Mouse (Mus musculus): ENCODE measurements around the gene Adamtsl1. TPM values are rescaled to one million over a fixed set of nuclear protein-coding genes. Genes with fewer than 3 reads are reported as not detected.

Adamtsl1 gene
- polyA plus RNA-seq, 1 experiment from 2014 or later = 3.1 TPM

DNA sequence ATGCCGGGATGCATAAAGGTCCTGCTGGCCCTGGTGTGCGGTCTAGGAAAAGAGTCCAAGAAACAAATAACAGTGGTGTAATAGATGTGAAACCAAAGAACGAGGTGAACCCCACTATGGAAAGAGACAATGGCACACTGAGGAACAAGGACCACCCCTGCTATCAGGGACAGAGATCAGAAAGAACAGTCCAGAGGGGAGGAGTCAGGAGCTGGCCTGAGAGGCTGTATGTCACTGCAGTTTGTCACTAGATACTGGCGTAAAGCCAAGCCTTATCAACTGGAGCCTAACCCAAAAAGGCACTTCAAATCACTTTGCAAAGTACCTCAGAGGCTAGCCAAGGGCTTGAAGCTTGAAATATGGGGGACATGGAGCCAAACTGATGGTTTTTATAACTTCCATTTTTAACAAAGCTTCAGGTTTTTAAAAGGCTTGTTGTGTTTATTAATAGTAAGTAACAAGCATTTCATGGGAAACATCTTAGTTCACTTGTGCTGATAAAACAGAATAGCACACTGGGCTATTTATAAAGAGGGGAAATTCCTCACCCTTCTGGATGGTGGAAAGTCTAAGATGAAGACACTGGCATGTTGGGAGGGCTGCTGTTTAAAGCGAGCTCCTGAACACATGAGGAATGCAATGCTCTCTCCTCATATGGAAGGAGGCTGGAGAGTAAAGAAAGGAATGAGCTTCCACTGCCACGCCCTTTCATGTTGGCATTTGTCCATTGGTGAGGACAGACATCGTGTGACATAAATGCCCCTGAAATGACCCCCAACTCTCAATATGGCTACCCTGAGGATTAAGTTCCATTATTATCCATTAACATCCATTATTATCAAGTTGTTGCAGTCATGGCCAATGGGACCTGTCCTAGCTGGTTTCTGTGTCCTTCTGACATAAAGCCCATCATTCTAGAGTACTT, 797.1 kb downstream of the Adamtsl1 start:
- no peak for TF ChIP-seq CTCF (IDR thresholded peaks at IDR 0.05; ENCODE audit: low read depth)
- ATAC-seq = no peak
- Histone ChIP-seq H3K4me3 (ENCODE audit: low read depth, low read length) (no peak overlapping the region), H3K27me3 (replicated peaks; ENCODE audit: control insufficient read depth, insufficient read depth, low read length) (no peaks in the 10 kb centered on the region), H3K36me3 (ENCODE audit: control insufficient read depth, insufficient read depth) (no peaks in the 10 kb centered on the region), H3K9ac (ENCODE audit: low read depth, low read length) (no peak overlapping the region), H3K9me3 (ENCODE audit: control insufficient read depth) (no peaks in the 10 kb centered on the region), H3K4me2 (replicated peaks; ENCODE audit: low read depth) (no peak overlapping the region), H3K27ac (ENCODE audit: low read depth, low read length) (no peak overlapping the region), H3K4me1 (replicated peaks; ENCODE audit: control insufficient read depth, insufficient read depth, low read length) (no peaks in the 10 kb centered on the region)
- WGBS = 67% methylated on average over 7 of the region's 7 CpGs

DNA sequence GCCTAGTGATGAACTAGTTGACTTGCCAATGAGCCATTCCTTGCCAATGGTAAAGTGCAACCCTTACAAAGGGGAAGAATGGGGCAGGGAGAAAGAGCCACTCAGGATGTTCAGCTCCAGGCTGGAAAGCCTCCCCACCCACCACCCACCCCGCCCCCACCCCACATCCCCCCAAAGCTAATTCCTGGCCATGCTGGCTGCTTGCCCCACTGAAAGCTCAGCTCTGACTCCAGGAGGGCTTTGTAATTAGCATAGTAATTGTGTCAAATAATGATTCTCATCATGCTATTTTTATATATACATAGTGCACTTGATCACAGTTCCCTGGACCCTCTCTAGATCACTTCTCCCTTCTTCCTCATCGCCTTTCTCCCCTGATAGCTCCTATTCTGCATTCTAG, 798.4 kb downstream of the Adamtsl1 start:
- TF ChIP-seq CTCF (IDR thresholded peaks at IDR 0.05; ENCODE audit: low read depth) = no peak
- no peaks in the 10 kb centered on the region for H3K9me3 ChIP-seq (ENCODE audit: control insufficient read depth)

DNA sequence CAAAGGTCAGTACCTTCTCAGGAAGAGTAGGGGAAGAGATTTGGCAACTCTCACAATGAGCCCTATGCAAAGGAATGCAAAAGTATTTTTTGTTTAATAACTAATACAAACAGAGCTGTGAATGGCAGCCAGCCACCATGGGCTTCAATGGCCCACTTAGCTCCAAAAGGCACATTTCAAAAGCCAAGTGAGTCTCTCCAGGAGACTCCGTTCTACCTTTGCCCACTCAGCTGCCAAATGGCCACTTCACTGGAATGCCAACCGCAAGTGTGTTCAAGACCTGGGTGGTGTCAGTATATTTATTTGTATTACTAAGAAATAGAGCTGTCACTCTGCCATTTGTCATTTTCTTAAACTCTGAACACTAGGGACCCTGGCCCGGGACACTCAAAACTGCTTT, 800.5 kb downstream of the Adamtsl1 start:
- WGBS = 74% methylated on average over 3 of the region's 3 CpGs

More for the DNA sequence above, 798.4 kb downstream of the Adamtsl1 start:
- Histone ChIP-seq H3K4me2 (replicated peaks; ENCODE audit: low read depth) (no peak overlapping the region), H3K27me3 (replicated peaks; ENCODE audit: control insufficient read depth, insufficient read depth, low read length) (no peaks in the 10 kb centered on the region), H3K4me3 (ENCODE audit: low read depth, low read length) (no peak overlapping the region), H3K27ac (ENCODE audit: low read depth, low read length) (no peak overlapping the region), H3K4me1 (replicated peaks; ENCODE audit: control insufficient read depth, insufficient read depth, low read length) (no peaks in the 10 kb centered on the region), H3K9ac (ENCODE audit: low read depth, low read length) (no peak overlapping the region), H3K36me3 (ENCODE audit: control insufficient read depth, insufficient read depth) (no peaks in the 10 kb centered on the region)
- WGBS = 100% methylated on average over 2 of the region's 2 CpGs
- no peak for ATAC-seq

DNA sequence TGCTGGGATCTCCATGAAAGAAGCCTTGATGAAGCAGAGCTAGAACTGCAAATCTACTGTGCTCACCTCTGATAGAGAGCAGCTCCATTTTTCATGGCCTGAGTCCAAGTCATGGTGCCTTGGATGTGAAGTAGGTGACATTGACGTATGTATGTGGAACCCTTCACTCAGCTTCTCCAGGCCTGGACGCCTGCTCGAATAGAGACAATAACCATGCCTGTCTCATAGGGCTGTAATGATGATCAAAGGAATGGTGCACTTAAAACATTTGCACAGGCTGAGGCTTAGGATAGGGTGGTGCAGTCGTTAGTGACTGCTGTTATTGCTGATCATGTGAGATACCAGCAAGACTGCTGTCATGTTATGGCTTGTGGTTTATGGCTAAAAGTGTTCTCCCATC, 801.1 kb downstream of the Adamtsl1 start:
- Histone ChIP-seq H3K4me3 (ENCODE audit: low read depth, low read length) (no peak overlapping the region), H3K9me3 (ENCODE audit: control insufficient read depth) (no peaks in the 10 kb centered on the region)
- WGBS = 72% methylated on average over 4 of the region's 4 CpGs

More for the DNA sequence above, 800.5 kb downstream of the Adamtsl1 start:
- no peaks in the 10 kb centered on the region for H3K9me3 ChIP-seq (ENCODE audit: control insufficient read depth)
- no peaks in the 10 kb centered on the region for H3K4me1 ChIP-seq (replicated peaks; ENCODE audit: control insufficient read depth, insufficient read depth, low read length)
- no peak for ATAC-seq
- no peak for TF ChIP-seq CTCF (IDR thresholded peaks at IDR 0.05; ENCODE audit: low read depth)
- no peak overlapping the region for H3K4me3 ChIP-seq (ENCODE audit: low read depth, low read length)
- no peak overlapping the region for H3K9ac ChIP-seq (ENCODE audit: low read depth, low read length)
- no peaks in the 10 kb centered on the region for H3K36me3 ChIP-seq (ENCODE audit: control insufficient read depth, insufficient read depth)
- H3K4me2 ChIP-seq (replicated peaks; ENCODE audit: low read depth) = no peak overlapping the region
- no peaks in the 10 kb centered on the region for H3K27me3 ChIP-seq (replicated peaks; ENCODE audit: control insufficient read depth, insufficient read depth, low read length)
- no peak overlapping the region for H3K27ac ChIP-seq (ENCODE audit: low read depth, low read length)

DNA sequence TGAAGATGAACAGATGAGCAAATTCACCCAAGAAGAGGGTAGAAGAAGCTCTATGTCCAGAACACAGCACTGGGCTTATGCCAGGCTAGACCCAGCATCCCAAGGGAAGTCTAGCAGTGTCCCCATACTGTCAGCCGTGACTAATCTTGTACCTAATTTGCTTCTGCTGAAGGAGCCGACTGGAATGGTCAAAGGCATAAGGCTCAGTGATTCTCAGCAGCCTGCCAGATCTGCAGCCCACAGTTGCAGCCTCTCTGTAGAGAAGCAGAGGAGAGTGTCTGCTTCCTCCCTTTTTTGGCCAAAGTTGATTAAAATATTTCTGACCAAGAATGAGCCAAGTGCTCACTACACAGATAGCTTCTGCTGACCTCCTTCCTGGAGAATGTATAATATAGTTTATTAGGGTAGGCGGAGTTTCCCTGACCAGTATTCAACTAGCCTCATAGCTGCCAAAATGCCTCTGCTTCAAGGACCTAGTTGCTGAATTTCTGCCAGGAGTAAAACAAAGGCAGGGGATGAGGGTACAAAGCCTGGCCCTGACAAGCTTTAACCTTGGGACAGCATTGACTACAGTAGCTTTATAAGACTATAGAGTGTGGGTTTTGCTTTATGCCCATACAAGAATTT, 804.1 kb downstream of the Adamtsl1 start:
- H3K4me2 ChIP-seq (replicated peaks; ENCODE audit: low read depth) = no peak overlapping the region
- no peak overlapping the region for H3K4me3 ChIP-seq (ENCODE audit: low read depth, low read length)
- TF ChIP-seq CTCF (IDR thresholded peaks at IDR 0.05; ENCODE audit: low read depth) = no peak
- H3K27me3 ChIP-seq (replicated peaks; ENCODE audit: control insufficient read depth, insufficient read depth, low read length) = no peaks in the 10 kb centered on the region
- H3K4me1 ChIP-seq (replicated peaks; ENCODE audit: control insufficient read depth, insufficient read depth, low read length) = no peaks in the 10 kb centered on the region
- no peaks in the 10 kb centered on the region for H3K9me3 ChIP-seq (ENCODE audit: control insufficient read depth)
- no peak overlapping the region for H3K27ac ChIP-seq (ENCODE audit: low read depth, low read length)
- H3K9ac ChIP-seq (ENCODE audit: low read depth, low read length) = no peak overlapping the region
- H3K36me3 ChIP-seq (ENCODE audit: control insufficient read depth, insufficient read depth) = no peaks in the 10 kb centered on the region
- 59% methylated on average over 3 of the region's 3 CpGs for WGBS
- ATAC-seq = no peak

More for the DNA sequence above, 801.1 kb downstream of the Adamtsl1 start:
- H3K9ac ChIP-seq (ENCODE audit: low read depth, low read length) = no peak overlapping the region
- ATAC-seq = no peak
- H3K27me3 ChIP-seq (replicated peaks; ENCODE audit: control insufficient read depth, insufficient read depth, low read length) = no peaks in the 10 kb centered on the region
- H3K4me2 ChIP-seq (replicated peaks; ENCODE audit: low read depth) = no peak overlapping the region
- H3K4me1 ChIP-seq (replicated peaks; ENCODE audit: control insufficient read depth, insufficient read depth, low read length) = no peaks in the 10 kb centered on the region
- no peaks in the 10 kb centered on the region for H3K36me3 ChIP-seq (ENCODE audit: control insufficient read depth, insufficient read depth)
- H3K27ac ChIP-seq (ENCODE audit: low read depth, low read length) = no peak overlapping the region
- no peak for TF ChIP-seq CTCF (IDR thresholded peaks at IDR 0.05; ENCODE audit: low read depth)

DNA sequence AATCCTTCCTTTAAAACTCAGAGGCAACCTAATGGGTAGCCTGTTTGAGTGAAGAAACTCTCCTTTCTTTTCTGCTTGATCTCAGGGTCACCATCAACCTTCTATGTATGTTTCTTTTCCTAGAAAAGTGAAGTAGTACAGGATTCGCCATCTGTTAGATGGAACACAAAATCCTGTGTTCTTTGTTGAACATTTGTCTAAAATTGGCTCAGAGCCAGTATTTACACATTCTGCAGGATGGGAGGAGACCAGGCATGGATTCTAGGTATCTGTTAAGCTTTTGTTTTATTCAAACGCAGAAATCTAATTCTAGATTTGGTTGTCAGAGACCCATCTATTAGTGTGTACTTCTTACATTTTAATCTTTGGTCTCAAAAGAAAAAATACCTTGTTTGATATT, 811.4 kb downstream of the Adamtsl1 start:
- no peak for ATAC-seq
- Histone ChIP-seq H3K4me2 (replicated peaks; ENCODE audit: low read depth) (no peak overlapping the region), H3K27ac (ENCODE audit: low read depth, low read length) (no peak overlapping the region), H3K9ac (ENCODE audit: low read depth, low read length) (no peak overlapping the region), H3K4me3 (ENCODE audit: low read depth, low read length) (no peak overlapping the region), H3K36me3 (ENCODE audit: control insufficient read depth, insufficient read depth) (no peaks in the 10 kb centered on the region), H3K9me3 (ENCODE audit: control insufficient read depth) (no peaks in the 10 kb centered on the region), H3K27me3 (replicated peaks; ENCODE audit: control insufficient read depth, insufficient read depth, low read length) (no peaks in the 10 kb centered on the region), H3K4me1 (replicated peaks; ENCODE audit: control insufficient read depth, insufficient read depth, low read length) (no peaks in the 10 kb centered on the region)
- no peak for TF ChIP-seq CTCF (IDR thresholded peaks at IDR 0.05; ENCODE audit: low read depth)
- 40% methylated on average over 2 of the region's 2 CpGs for WGBS

All from intestine, postnatal 0 days (tissue).